Mouse (Mus musculus) limb, embryonic 10.5 days (tissue): ENCODE measurements around the gene Phgdh. TPM values are rescaled to one million over a fixed set of nuclear protein-coding genes. Genes with fewer than 3 reads are reported as not detected.
A peak's percentile ranks its signal among the peaks of the same experiment; 100 is the strongest.

Experiments used
- DNase-seq: peaks from one replicate; pipeline ENCODE4 v3.0.0-alpha.2; 2017; ENCODE audit warnings: low spot score
- H3K27ac ChIP-seq: fragments of 300-500 bp; sonication (generic); 2 replicates; pipeline ENCODE4 v1.5.1; 2016; ENCODE audit warnings: mild to moderate bottlenecking
- H3K27me3 ChIP-seq: fragments of 300-500 bp; sonication (generic); 2 replicates; pipeline ENCODE4 v1.6.1; 2016; ENCODE audit warnings: low read depth, mild to moderate bottlenecking; ENCODE audit not compliant: poor library complexity, severe bottlenecking
- H3K36me3 ChIP-seq: fragments of 300-500 bp; sonication (generic); 2 replicates; pipeline ENCODE4 v1.6.1; 2016; ENCODE audit warnings: mild to moderate bottlenecking, moderate library complexity
- H3K4me1 ChIP-seq: fragments of 300-500 bp; sonication (generic); 2 replicates; pipeline ENCODE4 v1.6.1; 2016
- H3K4me3 ChIP-seq: fragments of 300-500 bp; sonication (generic); 2 replicates; pipeline ENCODE4 v1.5.1; 2016; ENCODE audit warnings: mild to moderate bottlenecking, moderate library complexity
- H3K9me3 ChIP-seq: fragments of 300-500 bp; sonication (generic); replicated peaks from 2 replicates; pipeline ENCODE4 v1.6.1; 2016; ENCODE audit warnings: mild to moderate bottlenecking
- WGBS: fragments of 180-500 bp; shearing (Covaris S2); methylation state at CpG from one replicate; pipeline ENCODE4 v1.1.7; 2016; 5-methylcytosine and 5-hydroxymethylcytosine counted together
- polyA plus RNA-seq: library from polyadenylated mRNA; unstranded; fragments of >200 nt; fragmentation: Nextera tagmentation; extraction: Ambion mirVana; gene quantifications from 2 replicates; pipeline ENCODE4 v1.2.1, GENCODE M21; 2016

Gene Phgdh
- polyA plus RNA-seq, 1 experiment from 2014 or later, result 357 TPM

- WGBS, result 54% methylated on average over 6 of the region's 6 CpGs
- no peaks in the 10 kb centered on the region for H3K27me3 ChIP-seq
- H3K36me3 ChIP-seq, result no peaks in the 10 kb centered on the region
- no peak overlapping the region for H3K4me3 ChIP-seq
- H3K4me1 ChIP-seq, result no peaks in the 10 kb centered on the region
- 0 out of 2 replicates have a peak overlapping the region, but pooled peaks have one; percentile 25 for H3K27ac ChIP-seq
- no peaks in the 10 kb centered on the region for H3K9me3 ChIP-seq
- DNase-seq, result no peak
These were observed 72.5 kb downstream of the Phgdh start for GRCm38 (mm10) chr3:98267249-98267651.

Other genes with a start within 250 kb of the Phgdh start
- not detected in 2 replicates for gene Adam30, start 179.4 kb downstream of the Phgdh start, polyA plus RNA-seq
- not detected in 2 replicates for gene Reg4, start 117.8 kb downstream of the Phgdh start, polyA plus RNA-seq
- gene Hmgcs2, start 59.6 kb downstream of the Phgdh start, polyA plus RNA-seq, result 0.28 and 0.35 TPM in 2 replicates
- gene Zfp697, start 42.5 kb upstream of the Phgdh start, polyA plus RNA-seq, result 7.8 and 9.4 TPM in 2 replicates
- not detected in 2 replicates for gene Gm4450, start 117.1 kb upstream of the Phgdh start, polyA plus RNA-seq
- gene Hsd3b4, start 170.5 kb upstream of the Phgdh start, polyA plus RNA-seq, result not detected in 2 replicates
- gene Gm10681, start 248.8 kb upstream of the Phgdh start, polyA plus RNA-seq, result not detected in 2 replicates